Mouse (Mus musculus): ENCODE results near the gene Arpc1b. TPM values are rescaled to one million over a fixed set of nuclear protein-coding genes. Genes with fewer than 3 reads are reported as not detected.

Arpc1b gene
- polyA plus RNA-seq, 1 experiment, result 483 TPM

GRCm38 (mm10) chr5:145161361-145161760 lies 47.3 kb downstream of the Arpc1b start:
- DNase-seq (ENCODE audit: low spot score), result no peak

- no peak for DNase-seq (ENCODE audit: low spot score)
Observed at GRCm38 (mm10) chr5:145164710-145165109, 50.7 kb downstream of the Arpc1b start.

GRCm38 (mm10) chr5:145165184-145165583 lies 51.2 kb downstream of the Arpc1b start:
- no peak for DNase-seq (ENCODE audit: low spot score)

GRCm38 (mm10) chr5:145166536-145167305 lies 52.7 kb downstream of the Arpc1b start, which contains the start of the genes Ptcd1 and Cpsf4:
TSS of gene Ptcd1 (minus strand) at chr5:145167108.
TSS of gene Cpsf4 (plus strand) at chr5:145167213.
- peak; percentile 94 for DNase-seq (ENCODE audit: low spot score)

GRCm38 (mm10) chr5:145167306-145167661 lies 53.3 kb downstream of the Arpc1b start:
- DNase-seq (ENCODE audit: low spot score), result no peak

GRCm38 (mm10) chr5:145178461-145178980 lies 64.5 kb downstream of the Arpc1b start:
- DNase-seq (ENCODE audit: low spot score), result no peak

Other genes with a start within 250 kb of the Arpc1b start
- 23.2 and 27.5 TPM in 2 replicates for gene Smurf1, start 148.4 kb upstream of the Arpc1b start, polyA plus RNA-seq (2012; rRNA removed)
- gene Gm4871, start 81.5 kb upstream of the Arpc1b start, polyA plus RNA-seq (2012; rRNA removed), result not detected in 2 replicates
- gene 1700018F24Rik, start 71.2 kb upstream of the Arpc1b start, polyA plus RNA-seq (2012; rRNA removed), result not detected in 2 replicates
- 284 and 341 TPM in 2 replicates for gene Arpc1a, start 30.4 kb upstream of the Arpc1b start, polyA plus RNA-seq (2012; rRNA removed)
- gene Kpna7, start 30.2 kb upstream of the Arpc1b start, polyA plus RNA-seq (2012; rRNA removed), result not detected in 2 replicates
- gene Pdap1, start 26.0 kb downstream of the Arpc1b start, polyA plus RNA-seq (2012; rRNA removed), result 51.4 and 62.5 TPM in 2 replicates
- 80.5 and 98.6 TPM in 2 replicates for gene Bud31, start 26.1 kb downstream of the Arpc1b start, polyA plus RNA-seq (2012; rRNA removed)
- 12.9 TPM in 2 replicates for gene Ptcd1, start 52.9 kb downstream of the Arpc1b start, polyA plus RNA-seq (2012; rRNA removed)
- 20.4 and 25.4 TPM in 2 replicates for gene Cpsf4, start 53.0 kb downstream of the Arpc1b start, polyA plus RNA-seq (2012; rRNA removed)
- 266 and 278 TPM in 2 replicates for gene Atp5j2, start 77.8 kb downstream of the Arpc1b start, polyA plus RNA-seq (2012; rRNA removed)
- 6.8 and 7.4 TPM in 2 replicates for gene Zkscan14, start 87.7 kb downstream of the Arpc1b start, polyA plus RNA-seq (2012; rRNA removed)
- 7.4 and 9.1 TPM in 2 replicates for gene Zkscan5, start 90.3 kb downstream of the Arpc1b start, polyA plus RNA-seq (2012; rRNA removed)
- 30.0 and 31.5 TPM in 2 replicates for gene Zfp655, start 117.5 kb downstream of the Arpc1b start, polyA plus RNA-seq (2012; rRNA removed)
- 16.1 and 19.1 TPM in 2 replicates for gene Zscan25, start 166.3 kb downstream of the Arpc1b start, polyA plus RNA-seq (2012; rRNA removed)
- 11.7 and 17.9 TPM in 2 replicates for gene Cyp3a57, start 231.1 kb downstream of the Arpc1b start, polyA plus RNA-seq (2012; rRNA removed)

All from urinary bladder, adult 2 months (tissue).